Mouse (Mus musculus) mesoderm, embryonic 11.5 days (tissue): ENCODE measurements around the gene Zfp53.

ENCODE experiments used
- DNase-seq: peaks from one replicate; pipeline ENCODE4 v3.0.0-alpha.2; 2012; ENCODE audit warnings: low read depth, low spot score

Gene Zfp53

DNA sequence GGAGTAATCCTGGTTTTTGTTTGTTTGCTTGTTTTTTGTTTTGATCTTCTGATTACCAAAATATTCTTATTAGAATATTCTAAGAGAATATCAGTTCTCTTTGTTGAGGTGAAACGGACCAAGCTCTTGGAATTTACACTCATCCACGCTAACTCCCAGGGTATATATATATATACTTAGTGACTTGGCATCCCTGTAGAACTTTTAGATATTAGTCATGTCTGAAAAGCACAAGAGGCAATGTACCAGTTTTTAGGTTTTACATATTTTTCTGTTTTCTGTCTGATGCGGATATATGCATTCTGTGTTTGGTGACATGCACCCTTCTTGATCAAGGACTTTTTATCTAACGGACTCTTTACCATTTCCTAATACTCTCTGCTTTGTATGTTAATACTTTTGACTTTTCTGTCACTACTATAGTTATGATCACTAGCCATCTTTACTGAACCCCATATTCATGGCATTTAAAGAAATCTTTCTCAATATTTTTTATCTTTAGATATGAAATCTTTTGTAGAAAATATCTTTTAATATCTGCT lies 28.4 kb downstream of the Zfp53 start:
- no peak for DNase-seq

GRCm38 (mm10) chr17:21526270-21526669 lies 37.5 kb downstream of the Zfp53 start:
- no peak for DNase-seq

DNA sequence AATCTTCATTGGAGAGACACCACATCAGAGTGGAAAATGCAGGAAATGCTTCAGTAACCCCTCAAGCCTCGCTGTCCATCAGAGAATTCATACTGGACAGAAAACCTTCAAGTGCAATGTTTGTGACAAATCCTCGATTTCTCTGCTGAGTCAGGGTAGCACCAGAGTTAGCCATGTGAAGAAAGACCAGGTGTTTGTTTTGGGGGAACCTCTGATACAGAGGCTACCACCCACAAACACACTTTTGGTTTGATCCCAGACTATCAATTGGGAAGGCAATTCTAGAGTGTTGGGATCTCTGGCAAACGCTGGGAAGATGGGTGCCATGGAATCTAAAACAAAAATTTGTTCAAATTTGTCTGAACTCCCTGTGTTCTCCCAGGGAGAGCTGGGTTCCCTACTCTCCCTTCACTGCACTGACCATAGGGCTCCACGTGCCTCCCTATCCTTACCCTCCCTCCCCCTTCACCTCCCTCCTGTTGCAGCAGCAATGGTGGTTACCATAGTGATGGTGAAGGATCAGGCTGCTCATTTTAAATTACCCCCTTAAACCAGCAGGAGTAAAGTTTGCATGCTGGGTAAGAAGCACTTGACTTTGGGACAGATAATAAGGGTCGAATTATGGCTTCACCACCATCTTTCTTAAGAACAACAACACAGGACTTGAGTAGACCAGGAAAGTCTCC lies 42.0 kb downstream of the Zfp53 start:
- no peak for DNase-seq

DNA sequence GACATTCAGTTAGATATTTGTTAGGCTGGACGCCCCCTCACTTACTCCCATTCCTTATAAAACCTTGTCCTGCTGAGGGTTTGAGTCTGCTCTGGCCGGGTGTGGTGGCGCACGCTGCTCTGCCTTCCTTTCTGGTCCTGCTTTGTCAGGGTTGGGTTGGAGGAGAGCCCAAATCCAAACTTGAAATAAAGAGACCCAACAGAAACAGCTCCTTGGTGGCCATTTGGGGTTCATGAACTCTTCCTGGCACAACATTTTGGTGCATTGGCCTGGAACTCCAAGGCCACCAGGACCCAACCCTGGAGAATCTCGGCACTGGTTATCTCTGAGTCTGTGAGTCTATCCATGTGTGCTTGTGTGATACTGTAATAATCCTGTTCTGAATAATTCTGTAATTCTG lies 42.8 kb downstream of the Zfp53 start:
- DNase-seq = no peak

- peak; percentile 77 for DNase-seq
Measured at GRCm38 (mm10) chr17:21532101-21532951, 43.5 kb downstream of the Zfp53 start.

DNA sequence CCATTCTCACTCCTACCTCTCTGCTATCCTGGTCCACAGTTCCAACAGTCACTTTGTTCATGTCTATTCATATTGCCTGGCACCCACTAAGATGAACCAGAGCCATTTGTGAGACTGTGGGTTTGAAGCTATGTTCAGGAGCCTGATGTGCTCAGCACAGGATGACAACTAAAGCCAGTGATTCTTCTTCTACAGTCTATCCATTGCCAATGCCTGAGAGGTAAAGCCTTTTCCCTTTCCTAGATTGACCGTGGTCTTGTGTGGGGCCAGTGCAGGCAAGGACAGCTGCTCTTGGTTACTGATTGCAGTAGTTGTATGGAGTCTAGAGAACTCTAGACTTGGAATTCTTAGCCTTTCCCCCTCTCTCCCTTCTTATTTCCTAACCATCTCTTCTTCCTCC lies 45.2 kb downstream of the Zfp53 start:
- no peak for DNase-seq

DNA sequence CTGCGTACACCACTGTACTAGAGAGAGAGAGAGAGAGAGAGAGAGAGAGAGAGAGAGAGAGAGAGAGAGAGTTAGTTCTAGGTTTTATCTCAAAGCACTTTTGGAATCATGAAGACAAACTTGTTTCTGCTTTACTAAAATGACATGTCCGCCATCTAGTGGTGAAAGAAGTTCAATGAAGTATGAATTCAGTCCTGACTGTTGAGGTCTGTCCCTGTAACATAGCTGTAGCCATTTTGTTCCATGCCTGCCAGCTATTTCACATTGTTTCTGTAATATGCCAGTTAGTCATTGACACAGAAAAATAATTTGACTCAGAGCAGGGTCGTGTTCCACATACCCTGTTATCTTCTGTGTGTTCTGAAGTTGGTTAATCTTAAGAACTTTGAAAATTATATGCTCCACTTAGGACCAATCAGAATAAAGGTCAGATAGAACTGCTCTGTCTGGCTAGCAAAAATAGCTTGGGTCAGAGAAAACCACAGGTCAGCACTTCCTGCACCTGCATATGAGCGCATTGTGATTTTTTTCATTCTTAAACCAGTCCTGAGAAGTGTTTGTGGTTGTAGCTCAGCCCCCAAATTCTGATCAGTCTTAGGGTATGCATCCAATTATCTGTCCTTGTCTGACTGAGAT lies 45.8 kb downstream of the Zfp53 start:
- DNase-seq = peak; percentile 85

- DNase-seq = peak; percentile 30
Measured at GRCm38 (mm10) chr17:21535096-21536001, 46.6 kb downstream of the Zfp53 start, which contains the start of gene Zfp52. Gene Zfp52 (plus strand): TSS chr17:21535539.

DNA sequence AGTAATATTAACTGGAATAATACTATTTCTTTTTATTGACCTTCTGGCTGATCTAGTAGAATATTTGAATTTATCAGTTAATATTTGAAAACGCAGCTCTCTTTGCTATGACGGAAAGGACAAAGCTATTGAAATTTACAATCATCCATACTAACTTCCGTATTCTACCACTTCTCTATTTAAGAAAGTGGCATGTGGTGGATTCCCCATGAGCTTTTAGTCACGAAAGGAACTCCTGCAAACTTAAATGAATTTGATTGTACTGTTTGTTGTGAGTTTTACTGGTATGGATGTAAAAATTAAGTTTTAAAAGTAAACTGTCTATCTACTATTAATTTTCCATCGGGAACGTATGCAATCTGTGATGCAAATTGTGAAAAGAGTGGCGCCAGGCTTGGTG lies 47.3 kb downstream of the Zfp53 start:
- DNase-seq = no peak

GRCm38 (mm10) chr17:21536676-21537075 lies 47.9 kb downstream of the Zfp53 start:
- DNase-seq = no peak

DNA sequence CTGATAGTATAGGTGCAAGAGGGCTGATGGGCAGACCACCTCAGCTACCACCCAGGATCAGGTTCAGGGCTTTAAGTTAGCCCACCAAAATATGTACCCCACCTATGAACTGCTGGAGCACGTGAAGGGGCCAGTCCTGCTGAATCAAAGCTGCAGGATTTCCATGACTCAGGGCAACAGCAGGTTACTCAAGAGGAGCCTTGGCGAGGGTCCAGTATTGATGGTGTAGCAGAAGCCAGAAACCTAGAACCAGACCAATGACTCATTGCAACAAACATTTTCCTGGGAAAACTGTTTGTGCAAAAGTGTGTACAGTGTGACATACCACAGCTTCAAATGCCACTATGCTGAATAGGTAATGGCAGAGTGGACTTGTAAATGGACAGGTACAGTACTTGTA lies 69.0 kb downstream of the Zfp53 start:
- no peak for DNase-seq
